Mouse (Mus musculus) heart, embryonic 16.5 days (tissue): ENCODE data around the gene Fem1b. TPM values are rescaled to one million over a fixed set of nuclear protein-coding genes. Genes with fewer than 3 reads are reported as not detected.
"Not testable (repeated sequence)": the region's sequence is repeated elsewhere in the genome, so short reads cannot be mapped to it uniquely, and the experiment has no call there.

ENCODE experiments used
- ATAC-seq: fragments of 200-750 bp; cut with Nextera tagmentation; replicated peaks from 2 replicates; pipeline ENCODE4 v1.8.0; 2017; ENCODE audit warnings: moderate number of reproducible peaks; ENCODE audit not compliant: insufficient read depth, low FRiP score; ENCODE audit errors: extremely low read depth
- H3K27ac ChIP-seq: fragments of 300-500 bp; sonication (generic); 2 replicates; pipeline ENCODE4 v1.5.1; 2014; ENCODE audit warnings: mild to moderate bottlenecking, low read length, control low read depth, moderate library complexity
- H3K27me3 ChIP-seq: fragments of 300-500 bp; sonication (generic); 2 replicates; pipeline ENCODE4 v1.6.1; 2014; ENCODE audit warnings: low read length, mixed read lengths; ENCODE audit not compliant: control insufficient read depth, insufficient read depth
- H3K36me3 ChIP-seq: fragments of 300-500 bp; sonication (generic); 2 replicates; pipeline ENCODE4 v1.6.1; 2014; ENCODE audit not compliant: control insufficient read depth, insufficient read depth
- H3K4me1 ChIP-seq: fragments of 300-500 bp; sonication (generic); 2 replicates; pipeline ENCODE4 v1.6.1; 2014; ENCODE audit warnings: low read length, mixed read lengths; ENCODE audit not compliant: control insufficient read depth, insufficient read depth
- H3K4me2 ChIP-seq: fragments of 300-500 bp; sonication (generic); 2 replicates; pipeline ENCODE4 v1.6.1; 2014; ENCODE audit warnings: low read depth, mild to moderate bottlenecking, control low read depth, low read length
- H3K4me3 ChIP-seq: fragments of 300-500 bp; sonication (generic); 2 replicates; pipeline ENCODE4 v1.5.1; 2014; ENCODE audit warnings: mild to moderate bottlenecking, control low read depth, low read length
- H3K9ac ChIP-seq: fragments of 300-500 bp; sonication (generic); 2 replicates; pipeline ENCODE4 v1.6.1; 2014; ENCODE audit warnings: low read length, control low read depth
- H3K9me3 ChIP-seq: fragments of 300-500 bp; sonication (generic); replicated peaks from 2 replicates; pipeline ENCODE4 v1.6.1; 2016; ENCODE audit warnings: low read length; ENCODE audit not compliant: control insufficient read depth
- WGBS: fragments of 180-500 bp; shearing (Covaris S2); extraction: QIAGEN DNeasy Blood & Tissue Kit; methylation state at CpG from one replicate; pipeline ENCODE4 v1.1.7; 2014; 5-methylcytosine and 5-hydroxymethylcytosine counted together
- polyA plus RNA-seq: library from polyadenylated mRNA; unstranded; fragments of >200 nt; fragmentation: Nextera tagmentation; extraction: Ambion mirVana; gene quantifications from 2 replicates; pipeline ENCODE4 v1.2.1, GENCODE M21; 2015

Gene Fem1b
- polyA plus RNA-seq, 1 experiment from 2014 or later, result 12.1 TPM

DNA sequence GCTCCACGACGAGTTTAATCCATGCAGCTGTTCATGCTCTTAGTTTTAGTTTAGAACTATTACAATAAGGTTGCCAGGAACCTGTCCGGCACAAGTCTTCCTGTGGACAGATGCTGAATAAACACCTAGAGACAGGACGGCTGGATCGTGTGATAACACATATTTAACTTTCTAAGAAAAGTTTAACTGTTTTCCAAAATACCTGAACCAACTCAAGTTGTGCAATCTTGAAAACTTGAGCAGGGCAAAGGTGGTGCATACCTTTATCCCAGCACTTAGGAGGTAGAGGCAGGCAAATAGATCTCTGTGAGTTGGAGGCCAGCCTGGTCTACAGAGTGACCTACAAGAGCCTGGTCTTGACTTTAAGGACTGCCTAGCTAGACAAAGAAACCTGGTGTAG is 23.2 kb upstream of the Fem1b start:
- no peak overlapping the region for H3K9ac ChIP-seq
- no peak for ATAC-seq
- no peaks in the 10 kb centered on the region for H3K27me3 ChIP-seq
- H3K36me3 ChIP-seq, result no peaks in the 10 kb centered on the region
- no peak overlapping the region for H3K4me3 ChIP-seq
- WGBS, result 62% methylated on average over 5 of the region's 5 CpGs
- no peak overlapping the region for H3K27ac ChIP-seq
- no peaks in the 10 kb centered on the region for H3K9me3 ChIP-seq
- no peak overlapping the region for H3K4me2 ChIP-seq
- H3K4me1 ChIP-seq, result peaks cover 13% of the 10 kb centered on the region

DNA sequence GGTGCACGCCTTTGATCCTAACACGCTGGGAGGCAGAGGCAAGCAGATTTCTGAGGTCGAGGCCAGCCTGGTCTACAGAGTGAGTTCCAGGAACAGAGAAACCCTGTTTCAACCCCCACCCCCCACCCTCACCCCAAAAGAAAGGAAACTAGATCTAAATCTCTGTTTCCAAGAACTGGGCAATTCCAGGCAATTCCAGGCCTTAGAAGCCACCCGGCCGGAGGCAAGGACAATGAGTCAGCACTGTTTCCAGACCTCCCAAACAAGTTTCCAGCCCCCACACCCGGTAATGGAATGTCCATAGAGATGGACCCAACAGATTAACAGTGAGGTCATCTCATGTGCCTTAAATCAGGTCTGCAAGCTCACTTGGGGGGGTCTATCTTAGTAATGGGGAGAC is 18.1 kb upstream of the Fem1b start:
- Histone ChIP-seq H3K4me2 (no peak overlapping the region), H3K9ac (no peak overlapping the region), H3K4me3 (no peak overlapping the region), H3K27me3 (no peaks in the 10 kb centered on the region), H3K4me1 (peaks cover 9% of the 10 kb centered on the region; the same call in 1 of the 2 replicates), H3K36me3 (no peaks in the 10 kb centered on the region), H3K27ac (no peak overlapping the region), H3K9me3 (no peaks in the 10 kb centered on the region)
- ATAC-seq, result no peak
- 77% methylated on average over 6 of the region's 6 CpGs for WGBS

DNA sequence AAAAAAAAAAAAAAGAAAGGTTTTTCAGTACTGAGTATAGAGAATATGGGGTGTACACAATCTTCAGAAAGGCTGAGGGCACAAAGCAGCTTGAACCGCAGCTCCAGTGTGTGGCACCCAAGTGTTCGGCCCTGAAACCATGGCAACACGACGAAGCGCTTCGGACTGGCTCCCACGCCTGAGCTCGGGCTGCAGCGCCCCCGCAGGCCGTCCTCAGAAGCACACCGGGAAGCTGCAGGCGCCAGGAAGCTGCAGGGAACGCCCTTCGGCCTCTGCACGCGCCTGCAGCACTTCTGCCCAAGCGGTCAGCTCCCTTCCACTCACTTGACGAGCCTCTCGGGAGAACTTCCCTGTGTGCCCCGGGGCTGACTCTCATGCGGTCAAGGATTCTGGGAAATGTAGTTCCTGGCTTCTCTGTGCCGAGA is 16.9 kb upstream of the Fem1b start:
- no peaks in the 10 kb centered on the region for H3K9me3 ChIP-seq
- H3K36me3 ChIP-seq, result no peaks in the 10 kb centered on the region
- peak overlapping the region; percentile 67; the same call in 1 of the 2 replicates for H3K27ac ChIP-seq
- no peak overlapping the region for H3K9ac ChIP-seq
- under 1% methylated on average over 23 of the region's 23 CpGs for WGBS
- peak overlapping the region; percentile 77 for H3K4me2 ChIP-seq
- peaks cover 9% of the 10 kb centered on the region; the same call in 1 of the 2 replicates for H3K4me1 ChIP-seq
- peak; percentile 97 for ATAC-seq
- no peaks in the 10 kb centered on the region for H3K27me3 ChIP-seq
- H3K4me3 ChIP-seq, result peak overlapping the region; percentile 46

DNA sequence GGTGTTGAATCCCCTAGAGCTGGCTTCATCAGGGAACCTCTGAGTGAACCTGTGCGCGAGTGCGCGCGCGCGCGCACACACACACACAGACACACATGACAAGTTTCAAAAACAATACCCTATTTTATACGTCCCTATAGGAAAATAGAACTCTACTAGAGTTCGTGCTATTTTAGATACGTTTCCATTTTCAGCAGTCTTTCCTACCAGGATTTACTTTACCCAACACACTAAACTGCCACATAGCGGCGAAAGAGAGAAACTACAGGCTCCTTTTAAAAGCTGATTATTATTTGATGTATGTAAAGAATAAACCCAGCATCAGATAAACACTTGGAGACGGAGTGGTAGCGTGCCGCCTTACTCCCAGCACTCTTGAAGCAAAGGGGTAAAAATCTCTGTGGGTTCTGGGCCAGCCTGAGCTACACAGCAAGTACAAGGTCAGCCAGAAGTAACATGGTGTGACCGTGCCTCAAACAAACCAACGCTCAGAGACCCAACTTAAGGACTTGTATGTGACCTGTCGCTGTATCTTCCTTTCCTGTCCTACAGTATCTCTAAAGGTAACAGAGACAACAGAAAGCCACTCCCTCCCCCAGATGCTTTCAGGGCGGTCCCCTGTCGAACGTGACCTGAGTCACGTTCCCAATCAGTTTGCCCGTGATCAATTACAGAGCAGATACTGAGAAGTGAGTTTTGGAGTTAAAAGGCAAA is 16.4 kb upstream of the Fem1b start:
- H3K27me3 ChIP-seq, result no peaks in the 10 kb centered on the region
- H3K9me3 ChIP-seq, result no peaks in the 10 kb centered on the region
- peak overlapping the region; percentile 52; the same call in 1 of the 2 replicates for H3K9ac ChIP-seq
- peak overlapping the region; percentile 67 for H3K27ac ChIP-seq
- no peaks in the 10 kb centered on the region for H3K36me3 ChIP-seq
- peak overlapping the region; percentile 46 for H3K4me3 ChIP-seq
- 3% methylated on average over 24 of the region's 24 CpGs for WGBS
- H3K4me1 ChIP-seq, result peaks cover 9% of the 10 kb centered on the region; the same call in 1 of the 2 replicates
- H3K4me2 ChIP-seq, result peak overlapping the region; percentile 77
- no peak for ATAC-seq

DNA sequence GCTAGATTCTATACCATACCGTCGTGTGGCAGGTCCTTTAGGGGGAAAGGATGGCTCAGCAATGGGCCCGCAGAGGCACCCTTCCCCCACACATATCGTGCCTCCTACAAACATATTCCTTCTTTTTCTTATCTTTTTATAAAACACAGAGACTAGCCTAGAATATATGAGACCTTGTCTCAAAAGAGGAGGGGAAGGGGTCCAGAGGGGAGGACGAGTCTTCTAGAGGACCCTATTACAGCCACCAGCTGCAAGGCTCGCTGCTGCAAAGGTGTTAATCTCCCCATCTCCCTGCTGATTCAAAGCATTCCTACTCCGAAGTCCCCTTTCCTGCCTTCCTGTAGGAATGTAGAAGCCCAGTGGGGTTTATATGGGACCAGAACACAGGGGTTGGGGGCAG is 14.7 kb upstream of the Fem1b start:
- Histone ChIP-seq H3K4me1 (peaks cover 9% of the 10 kb centered on the region; the same call in 1 of the 2 replicates), H3K27ac (no peak overlapping the region), H3K4me2 (no peak overlapping the region), H3K36me3 (no peaks in the 10 kb centered on the region), H3K4me3 (no peak overlapping the region), H3K9ac (no peak overlapping the region), H3K27me3 (no peaks in the 10 kb centered on the region), H3K9me3 (no peaks in the 10 kb centered on the region)
- 18% methylated on average over 7 of the region's 7 CpGs for WGBS
- no peak for ATAC-seq

DNA sequence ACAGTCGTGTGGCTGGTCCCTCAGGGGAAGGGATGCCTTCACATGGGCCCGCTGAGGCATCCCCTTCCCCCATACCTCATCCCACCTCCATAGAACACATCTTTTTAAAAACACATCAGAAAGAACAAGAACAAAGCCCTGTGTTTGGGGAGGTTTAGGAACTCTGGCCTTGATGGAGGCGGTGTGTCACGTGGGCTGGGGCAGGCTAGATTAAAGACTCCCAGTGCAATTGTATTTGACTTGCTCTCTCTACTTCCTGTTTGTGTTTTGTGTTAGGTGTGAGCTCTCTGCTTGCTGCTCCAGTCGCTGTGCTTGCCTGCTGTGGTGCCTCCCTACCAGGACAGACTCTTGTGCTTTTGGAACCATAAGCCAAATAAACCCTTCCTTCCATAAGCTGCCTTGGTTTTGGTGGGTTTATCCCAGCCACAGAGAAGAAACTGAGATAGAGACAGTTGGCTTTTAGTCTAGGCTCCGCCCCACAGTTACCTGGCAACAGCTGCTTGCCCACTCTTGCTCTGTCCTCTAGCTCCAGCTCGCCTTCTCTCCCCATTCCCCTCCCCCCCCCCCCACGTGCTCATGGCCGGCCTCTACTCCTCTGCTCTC is 14.2 kb upstream of the Fem1b start:
- H3K27ac ChIP-seq, result no peak overlapping the region
- no peak for ATAC-seq

DNA sequence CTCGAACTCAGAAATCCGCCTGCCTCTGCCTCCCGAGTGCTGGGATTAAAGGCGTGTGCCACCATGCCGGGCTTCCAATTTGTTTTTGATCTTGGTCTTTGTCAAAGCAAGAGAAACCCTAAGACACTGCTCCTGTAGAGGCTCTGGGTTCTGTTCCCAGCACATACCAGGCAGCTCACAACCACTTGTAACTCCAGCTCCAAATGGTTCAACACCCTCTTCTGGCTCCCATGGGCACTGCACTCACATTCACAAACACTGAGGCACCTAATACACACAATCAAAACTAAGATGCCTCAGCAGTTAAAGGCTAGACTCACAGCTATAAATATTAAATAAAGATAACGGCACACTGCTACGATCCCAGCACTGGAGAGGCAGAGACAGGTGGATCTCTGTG is 10.1 kb upstream of the Fem1b start:
- no peak overlapping the region for H3K9ac ChIP-seq
- H3K4me3 ChIP-seq, result no peak overlapping the region
- no peaks in the 10 kb centered on the region for H3K36me3 ChIP-seq
- H3K27ac ChIP-seq, result no peak overlapping the region
- H3K4me2 ChIP-seq, result no peak overlapping the region
- no peaks in the 10 kb centered on the region for H3K9me3 ChIP-seq
- H3K27me3 ChIP-seq, result no peaks in the 10 kb centered on the region
- peaks cover 23% of the 10 kb centered on the region for H3K4me1 ChIP-seq
- WGBS, result 93% methylated on average over 7 of the region's 7 CpGs
- no peak for ATAC-seq

More for the DNA sequence above, 14.2 kb upstream of the Fem1b start:
- Histone ChIP-seq H3K4me1 (peaks cover 9% of the 10 kb centered on the region; the same call in 1 of the 2 replicates), H3K27me3 (no peaks in the 10 kb centered on the region), H3K36me3 (no peaks in the 10 kb centered on the region), H3K9me3 (no peaks in the 10 kb centered on the region), H3K4me3 (no peak overlapping the region), H3K4me2 (no peak overlapping the region), H3K9ac (no peak overlapping the region)
- WGBS, result 17% methylated on average over 9 of the region's 9 CpGs

DNA sequence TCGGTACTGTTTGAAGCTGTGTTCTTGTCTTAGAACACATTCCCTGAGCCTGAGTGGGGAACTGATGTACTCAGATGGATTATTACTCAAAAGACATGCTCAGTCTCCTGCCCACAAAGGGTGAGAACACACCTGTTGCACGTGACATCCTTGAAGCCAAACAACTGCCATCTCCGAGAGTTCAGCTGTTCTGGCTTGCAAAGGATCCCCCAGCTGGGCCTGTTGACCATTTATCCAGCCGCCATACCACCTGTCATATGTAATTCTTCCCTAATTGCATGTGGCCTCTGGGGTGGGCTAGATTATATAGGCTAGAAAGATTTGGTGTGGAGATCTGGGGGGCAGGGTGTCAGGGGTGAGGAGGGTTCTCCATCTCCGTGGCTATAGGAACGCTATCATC is 9.1 kb upstream of the Fem1b start:
- Histone ChIP-seq H3K4me3 (no peak overlapping the region), H3K9ac (no peak overlapping the region), H3K9me3 (no peaks in the 10 kb centered on the region), H3K4me2 (no peak overlapping the region), H3K27me3 (no peaks in the 10 kb centered on the region), H3K27ac (no peak overlapping the region), H3K4me1 (peaks cover 23% of the 10 kb centered on the region), H3K36me3 (no peaks in the 10 kb centered on the region)
- 90% methylated on average over 6 of the region's 6 CpGs for WGBS
- ATAC-seq, result no peak

DNA sequence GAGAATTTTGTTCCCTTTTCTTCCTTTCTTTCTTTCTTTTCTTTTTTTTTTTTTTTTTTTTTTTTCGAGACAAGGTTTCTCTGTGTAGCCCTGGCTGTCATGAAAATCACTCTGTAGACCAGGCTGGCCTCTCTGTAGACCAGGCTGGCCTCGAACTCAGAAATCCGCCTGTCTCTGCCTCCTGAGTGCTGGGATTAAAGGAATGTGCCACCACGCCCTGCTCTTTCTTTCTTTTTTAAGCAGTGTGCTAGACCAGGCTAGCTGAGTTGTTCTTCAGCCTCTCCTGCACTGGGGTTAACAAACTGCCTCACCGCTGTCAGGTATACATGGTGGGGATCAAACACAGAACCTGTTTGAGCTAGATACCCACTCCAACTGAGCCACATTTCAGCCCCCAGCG is 8.2 kb upstream of the Fem1b start:
- not testable (repeated sequence) for H3K36me3 ChIP-seq, H3K27ac ChIP-seq, H3K27me3 ChIP-seq, H3K4me2 ChIP-seq, H3K9me3 ChIP-seq, H3K9ac ChIP-seq, H3K4me3 ChIP-seq, ATAC-seq
- H3K4me1 ChIP-seq, result peaks cover 23% of the 10 kb centered on the region
- WGBS, result 86% methylated on average over 6 of the region's 6 CpGs
